Mouse (Mus musculus): ENCODE data around the gene Clec2l.

Clec2l gene

DNA sequence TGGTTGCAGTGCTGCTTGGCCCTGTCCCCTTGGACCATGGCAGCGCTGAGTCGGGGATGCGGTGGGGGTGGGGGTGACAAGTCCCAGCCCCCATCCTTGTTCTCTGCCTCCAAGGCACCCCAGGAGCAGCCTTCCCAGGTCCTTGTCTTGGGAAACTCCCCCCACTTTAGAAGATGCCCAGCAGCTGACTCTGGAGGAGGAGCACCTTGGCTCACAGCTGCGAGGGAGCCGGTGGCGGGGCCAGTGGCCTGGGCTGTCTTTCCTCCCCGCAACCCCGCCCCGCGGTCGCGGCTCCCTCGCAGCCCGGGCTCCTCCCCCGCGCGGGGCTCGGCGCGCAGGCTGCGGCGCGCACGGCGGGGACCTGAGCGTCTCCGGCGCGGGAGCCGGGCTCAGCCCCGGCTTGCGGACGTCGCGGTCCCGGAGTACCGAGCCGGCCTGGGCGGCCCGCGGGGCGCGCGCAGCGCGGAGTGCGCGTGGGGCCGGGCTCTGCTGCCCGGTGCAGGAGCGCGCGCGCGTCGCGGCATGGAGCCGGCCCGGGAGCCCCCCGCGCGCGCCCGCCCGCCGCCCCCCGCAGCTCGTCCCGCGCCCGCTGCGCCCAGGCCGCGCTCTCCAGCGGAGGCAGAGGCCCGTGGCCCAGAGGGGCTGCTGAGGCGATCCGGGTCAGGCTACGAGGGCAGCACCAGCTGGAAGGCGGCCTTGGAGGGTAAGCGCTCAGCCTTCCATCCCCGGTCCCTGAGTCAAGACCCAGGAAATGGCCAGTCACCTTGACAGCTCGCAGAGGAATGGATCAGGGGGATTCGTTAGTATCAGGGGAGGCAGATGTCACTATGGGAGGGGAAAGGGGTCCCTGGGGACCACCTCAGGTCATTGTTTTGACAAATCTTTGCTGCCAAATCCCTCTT lies at the start of gene Clec2l:
Clec2l (plus strand) TSS at position 356 of the 902 bp plus-strand sequence.
- no peak for DNase-seq (ENCODE audit: low read depth, low spot score)
- no peaks in the 10 kb centered on the region for H3K27me3 ChIP-seq (ENCODE audit: control insufficient read depth, insufficient read depth, low read length, poor library complexity, severe bottlenecking)
- H3K36me3 ChIP-seq (ENCODE audit: control insufficient read depth, insufficient read depth, low read length, poor library complexity, severe bottlenecking), result no peaks in the 10 kb centered on the region

DNA sequence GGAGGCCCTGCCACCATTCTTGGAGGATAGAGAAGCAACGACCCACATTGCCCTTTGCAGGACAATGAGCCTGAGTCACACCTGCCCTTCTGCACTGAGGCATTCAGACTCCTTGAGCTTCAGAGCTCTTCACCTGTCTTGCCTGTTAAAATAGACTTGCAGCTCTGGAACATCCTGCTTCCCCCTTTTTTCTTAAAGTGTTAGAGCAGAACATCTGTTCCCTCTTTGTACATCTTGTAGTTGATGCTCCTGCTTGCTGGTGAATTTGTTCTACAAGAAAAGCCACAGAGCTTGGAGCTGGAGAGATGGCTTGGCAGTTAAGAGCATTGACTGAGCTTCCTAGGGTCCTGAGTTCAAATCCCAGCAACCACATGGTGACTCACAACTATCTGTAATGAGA lies 40.5 kb upstream of the Clec2l start:
- H3K27me3 ChIP-seq (ENCODE audit: control insufficient read depth, insufficient read depth, low read length, poor library complexity, severe bottlenecking), result no peaks in the 10 kb centered on the region; the same call in 1 of the 2 replicates
- peaks cover 9% of the 10 kb centered on the region; the same call in 1 of the 2 replicates for H3K36me3 ChIP-seq (ENCODE audit: control insufficient read depth, insufficient read depth, low read length, poor library complexity, severe bottlenecking)
- no peak for DNase-seq (ENCODE audit: low read depth, low spot score)

DNA sequence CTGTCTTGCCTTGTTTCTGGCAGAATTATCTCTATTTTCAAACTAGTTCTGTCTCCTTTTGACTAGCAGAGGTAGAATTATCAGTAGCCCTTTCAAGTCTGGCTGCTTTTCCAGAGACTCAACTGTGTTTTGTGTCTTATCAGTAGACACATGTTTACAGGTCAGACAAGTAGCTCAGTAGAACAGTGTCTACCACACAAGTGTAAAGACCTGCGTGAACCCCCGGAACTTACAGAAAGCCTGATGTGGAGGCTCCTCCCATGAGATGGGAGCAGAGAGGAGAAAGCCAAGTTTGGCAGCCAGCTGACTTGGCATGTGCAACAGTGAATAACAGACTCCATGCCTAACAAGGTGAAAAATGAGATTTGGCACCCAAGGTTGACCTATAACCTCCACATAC lies 39.4 kb upstream of the Clec2l start:
- no peak for DNase-seq (ENCODE audit: low read depth, low spot score)

DNA sequence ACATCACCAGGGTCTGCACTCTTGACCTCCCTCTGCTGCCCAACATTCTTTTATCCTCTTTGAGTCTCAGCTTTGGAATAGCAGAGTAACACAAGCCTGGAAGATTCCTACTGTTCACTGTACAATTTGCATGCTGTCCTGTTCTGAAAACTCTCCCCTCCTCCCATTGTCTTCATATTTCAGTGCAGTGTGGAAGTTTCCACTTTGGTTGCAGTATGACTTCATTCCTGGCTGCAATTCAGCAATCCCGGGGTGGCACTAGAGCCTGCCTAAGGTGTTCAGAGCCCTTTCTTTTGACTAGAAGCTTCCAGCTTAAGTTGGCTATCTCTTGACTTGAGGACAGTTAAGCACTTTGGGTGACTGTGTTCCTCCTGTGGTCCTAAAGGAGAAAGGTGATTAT lies 38.4 kb upstream of the Clec2l start:
- Histone ChIP-seq H3K36me3 (ENCODE audit: control insufficient read depth, insufficient read depth, low read length, poor library complexity, severe bottlenecking) (0 out of 2 replicates have a peak, but pooled peaks cover 3% of the 10 kb centered on the region), H3K27me3 (ENCODE audit: control insufficient read depth, insufficient read depth, low read length, poor library complexity, severe bottlenecking) (no peaks in the 10 kb centered on the region)
- DNase-seq (ENCODE audit: low read depth, low spot score), result no peak

More for the DNA sequence above, 39.4 kb upstream of the Clec2l start:
- no peaks in the 10 kb centered on the region; the same call in 1 of the 2 replicates for H3K27me3 ChIP-seq (ENCODE audit: control insufficient read depth, insufficient read depth, low read length, poor library complexity, severe bottlenecking)
- 0 out of 2 replicates have a peak, but pooled peaks cover 4% of the 10 kb centered on the region for H3K36me3 ChIP-seq (ENCODE audit: control insufficient read depth, insufficient read depth, low read length, poor library complexity, severe bottlenecking)

DNA sequence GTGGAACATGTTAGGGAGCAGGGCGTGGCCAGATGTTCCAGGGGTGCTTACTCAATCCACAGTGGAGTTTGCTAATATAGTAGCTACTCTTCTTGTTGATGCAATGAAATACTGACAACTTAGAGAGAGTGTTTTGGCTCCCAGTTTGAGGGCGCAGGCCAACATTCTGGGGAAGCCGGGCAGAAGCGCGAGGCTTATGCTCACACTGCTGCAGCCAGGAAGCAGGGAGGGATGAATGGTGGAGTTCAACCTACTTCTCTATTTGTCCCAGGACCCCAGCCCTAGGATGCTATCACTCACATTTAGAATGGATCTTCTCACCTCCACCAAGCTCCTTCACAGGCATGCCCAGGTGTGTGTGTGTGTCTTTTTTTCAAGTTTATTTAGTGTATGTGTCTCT lies 36.8 kb upstream of the Clec2l start:
- DNase-seq (ENCODE audit: low read depth, low spot score), result no peak
- Histone ChIP-seq H3K36me3 (ENCODE audit: control insufficient read depth, insufficient read depth, low read length, poor library complexity, severe bottlenecking) (0 out of 2 replicates have a peak, but pooled peaks cover 3% of the 10 kb centered on the region), H3K27me3 (ENCODE audit: control insufficient read depth, insufficient read depth, low read length, poor library complexity, severe bottlenecking) (no peaks in the 10 kb centered on the region)

DNA sequence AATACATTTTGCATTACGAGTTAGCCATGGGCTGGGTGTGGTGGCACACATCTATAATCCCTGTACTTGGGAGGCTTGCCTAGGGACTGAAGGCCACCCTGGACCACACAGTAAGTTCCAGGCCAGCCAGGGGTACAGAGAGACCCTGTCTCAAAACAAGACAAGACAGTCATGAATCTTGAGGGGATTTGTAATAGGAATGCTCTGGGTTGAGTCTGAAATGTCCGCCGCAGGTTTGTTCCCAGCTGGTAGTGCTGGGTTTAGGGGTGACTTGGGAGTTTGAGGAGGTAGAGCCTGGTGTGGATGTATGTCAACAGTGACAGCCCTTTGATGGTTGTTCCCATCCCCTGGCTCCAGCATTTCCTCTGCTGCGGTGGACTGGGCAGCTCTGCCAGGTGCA lies 35.8 kb upstream of the Clec2l start:
- DNase-seq (ENCODE audit: low read depth, low spot score), result no peak
- 0 out of 2 replicates have a peak, but pooled peaks cover 2% of the 10 kb centered on the region for H3K36me3 ChIP-seq (ENCODE audit: control insufficient read depth, insufficient read depth, low read length, poor library complexity, severe bottlenecking)
- no peaks in the 10 kb centered on the region for H3K27me3 ChIP-seq (ENCODE audit: control insufficient read depth, insufficient read depth, low read length, poor library complexity, severe bottlenecking)

DNA sequence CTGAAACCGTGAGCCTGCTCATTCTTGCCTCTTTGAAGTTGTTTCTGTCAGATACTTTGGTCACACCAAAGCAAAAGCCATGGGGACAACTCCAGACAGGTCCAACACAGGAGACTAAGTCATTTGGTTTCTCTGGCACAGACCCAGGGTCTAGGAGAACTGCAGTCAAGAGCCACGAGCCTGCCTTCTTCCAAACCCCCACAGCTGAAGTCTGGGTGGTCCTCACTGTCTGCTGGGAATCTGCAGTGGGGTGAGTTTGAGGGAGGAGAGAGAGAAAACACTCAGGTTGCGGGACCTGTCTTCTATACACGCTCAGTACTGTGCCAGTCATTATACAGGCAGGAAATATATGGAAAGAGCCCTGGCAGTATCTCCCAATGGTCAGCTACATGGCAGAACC lies 35.4 kb upstream of the Clec2l start:
- Histone ChIP-seq H3K36me3 (ENCODE audit: control insufficient read depth, insufficient read depth, low read length, poor library complexity, severe bottlenecking) (0 out of 2 replicates have a peak, but pooled peaks cover 2% of the 10 kb centered on the region), H3K27me3 (ENCODE audit: control insufficient read depth, insufficient read depth, low read length, poor library complexity, severe bottlenecking) (no peaks in the 10 kb centered on the region)
- no peak for DNase-seq (ENCODE audit: low read depth, low spot score)

DNA sequence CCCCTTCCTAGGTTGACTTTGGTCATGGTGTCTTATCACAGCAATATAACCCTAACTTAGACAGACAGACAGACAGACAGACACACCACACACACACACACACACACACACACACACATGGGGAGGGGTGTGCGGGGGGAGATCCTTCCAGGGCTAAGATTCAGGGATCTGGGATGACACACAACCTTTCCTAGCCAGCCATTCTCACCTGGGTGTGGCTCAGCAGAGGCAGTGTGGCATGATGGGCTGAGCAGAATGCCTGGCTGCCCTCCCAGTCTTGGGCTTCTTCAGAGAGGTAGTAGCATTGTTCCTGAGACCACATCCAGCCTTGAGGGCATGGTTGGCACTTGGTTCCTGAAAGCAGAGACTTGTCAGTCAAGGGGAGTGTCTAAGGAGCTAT lies 33.3 kb upstream of the Clec2l start:
- Histone ChIP-seq H3K36me3 (ENCODE audit: control insufficient read depth, insufficient read depth, low read length, poor library complexity, severe bottlenecking) (no peaks in the 10 kb centered on the region), H3K27me3 (ENCODE audit: control insufficient read depth, insufficient read depth, low read length, poor library complexity, severe bottlenecking) (no peaks in the 10 kb centered on the region)
- no peak for DNase-seq (ENCODE audit: low read depth, low spot score)

DNA sequence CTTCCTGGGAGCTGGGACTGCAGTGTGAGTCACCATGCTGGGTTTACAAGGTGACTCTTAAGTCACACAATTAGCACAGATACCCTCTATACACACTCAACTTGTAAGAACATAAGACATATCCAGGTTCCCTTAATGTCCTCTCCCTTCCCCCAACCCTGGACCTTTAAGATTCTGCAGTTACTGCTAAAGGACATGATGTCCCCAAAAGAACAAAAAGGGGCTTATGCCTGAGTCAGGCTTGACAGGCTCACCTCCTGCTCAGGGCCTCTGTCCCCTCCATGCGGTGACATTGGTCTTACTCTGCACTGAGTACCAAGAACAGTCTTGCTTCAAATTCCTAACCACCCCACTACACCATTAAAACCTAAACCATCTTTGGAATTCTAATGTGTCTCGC lies 30.0 kb upstream of the Clec2l start:
- DNase-seq (ENCODE audit: low read depth, low spot score), result no peak
- H3K27me3 ChIP-seq (ENCODE audit: control insufficient read depth, insufficient read depth, low read length, poor library complexity, severe bottlenecking), result no peaks in the 10 kb centered on the region
- no peaks in the 10 kb centered on the region for H3K36me3 ChIP-seq (ENCODE audit: control insufficient read depth, insufficient read depth, low read length, poor library complexity, severe bottlenecking)

DNA sequence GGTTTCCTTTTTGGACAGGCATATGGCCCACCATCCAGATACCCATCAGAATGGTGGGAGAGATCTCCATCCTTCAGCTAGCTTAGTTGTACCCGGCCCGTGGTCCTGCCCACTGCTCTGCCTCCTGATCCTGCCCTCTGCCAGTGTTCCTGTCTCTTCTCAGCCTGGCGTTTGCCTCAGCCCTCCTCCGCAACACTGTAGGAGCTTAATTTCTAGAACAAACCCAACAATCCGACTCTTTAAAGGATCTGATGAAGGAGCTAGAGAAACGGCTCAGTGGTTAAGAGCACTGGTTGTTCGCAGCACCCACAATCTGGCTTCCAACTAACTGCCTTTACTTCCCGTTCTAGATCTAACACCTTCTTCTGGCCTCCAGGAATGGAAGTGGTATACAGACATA lies 28.4 kb upstream of the Clec2l start:
- no peaks in the 10 kb centered on the region; the same call in 1 of the 2 replicates for H3K27me3 ChIP-seq (ENCODE audit: control insufficient read depth, insufficient read depth, low read length, poor library complexity, severe bottlenecking)
- no peak for DNase-seq (ENCODE audit: low read depth, low spot score)

DNA sequence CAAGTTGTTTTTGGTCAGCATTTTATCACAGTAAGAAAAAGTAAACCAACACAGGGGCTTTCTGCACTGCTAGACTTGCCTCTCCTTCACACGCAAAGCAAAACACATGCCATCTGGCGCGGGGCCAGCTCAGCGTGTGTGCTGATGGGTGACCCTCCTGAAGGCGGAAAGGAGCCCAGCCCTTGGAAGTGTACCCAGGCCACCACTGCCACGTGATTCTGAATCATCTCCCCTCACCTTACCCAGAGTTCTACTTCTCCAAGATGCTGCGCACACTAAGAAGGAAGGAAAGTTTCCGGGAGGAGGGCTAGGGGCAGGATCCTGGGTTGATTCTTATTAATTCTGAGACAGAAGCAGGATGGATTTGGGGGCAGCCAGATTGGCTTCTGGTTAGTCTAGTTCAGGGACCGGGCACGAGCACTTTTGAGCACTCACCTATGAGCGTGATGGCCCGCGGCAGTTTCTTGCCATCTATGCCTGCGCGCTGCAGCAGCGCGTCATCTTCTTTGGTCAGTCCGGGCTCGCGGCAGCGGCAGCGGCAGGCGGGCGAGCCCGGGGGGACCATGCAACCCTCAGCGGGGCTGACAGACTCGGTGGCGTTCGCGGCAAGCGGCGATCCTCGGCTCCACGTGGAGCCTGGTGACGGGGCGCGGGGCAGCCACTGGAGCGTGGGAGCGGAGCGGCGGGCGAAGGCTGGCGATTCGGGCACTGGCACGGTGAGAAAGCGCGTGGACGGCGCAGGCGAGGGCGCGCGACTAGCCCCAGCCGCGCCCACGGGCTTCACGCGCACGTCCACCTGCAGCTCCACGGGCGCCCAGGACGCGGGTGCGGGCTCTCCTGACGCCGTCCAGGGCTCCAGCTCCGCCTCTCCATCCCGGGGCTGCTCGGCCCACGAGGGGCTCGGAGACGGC lies 26.7 kb upstream of the Clec2l start:
- Histone ChIP-seq H3K36me3 (ENCODE audit: control insufficient read depth, insufficient read depth, low read length, poor library complexity, severe bottlenecking) (no peaks in the 10 kb centered on the region), H3K27me3 (ENCODE audit: control insufficient read depth, insufficient read depth, low read length, poor library complexity, severe bottlenecking) (no peaks in the 10 kb centered on the region; the same call in 1 of the 2 replicates)
- DNase-seq (ENCODE audit: low read depth, low spot score), result peak; percentile 39

More for the DNA sequence above, 28.4 kb upstream of the Clec2l start:
- H3K36me3 ChIP-seq (ENCODE audit: control insufficient read depth, insufficient read depth, low read length, poor library complexity, severe bottlenecking), result no peaks in the 10 kb centered on the region

DNA sequence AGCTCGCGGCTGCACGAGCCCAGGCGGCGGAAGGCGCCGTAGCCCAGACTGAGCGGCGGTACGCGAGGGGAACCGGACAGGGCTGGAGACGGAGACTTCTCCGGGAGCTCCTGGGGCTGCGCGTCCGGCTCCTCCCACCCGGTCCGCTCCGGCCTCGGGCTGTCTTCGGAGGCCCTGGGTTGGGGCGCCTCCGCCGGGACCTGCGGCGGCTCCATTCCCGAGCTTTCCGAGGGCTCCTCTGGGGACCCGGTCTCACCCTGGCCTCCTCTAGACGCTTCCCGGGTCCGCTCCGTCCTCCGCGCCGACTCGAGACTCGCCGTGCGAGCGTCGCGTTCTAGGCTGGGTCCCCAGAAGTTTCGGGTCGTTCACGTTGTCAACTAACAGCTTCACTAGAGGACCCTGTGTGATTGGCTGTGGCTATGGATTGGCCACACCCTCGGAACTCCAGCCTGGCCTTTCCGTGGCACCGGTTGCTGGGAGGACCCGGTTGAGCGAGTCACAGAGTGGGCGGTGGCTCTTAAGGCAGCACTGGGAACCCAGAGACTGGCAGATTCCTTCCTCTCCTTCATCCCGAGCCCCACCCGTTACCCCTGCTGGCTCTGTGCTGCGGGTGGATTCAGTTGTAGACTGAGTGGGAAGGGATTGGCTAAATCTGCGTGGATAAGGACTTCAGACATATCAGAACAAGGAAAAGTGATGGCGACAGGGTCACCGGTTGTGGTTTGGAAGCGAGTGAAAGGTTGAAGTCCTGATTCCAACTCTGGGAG lies 25.8 kb upstream of the Clec2l start, which contains the start of gene Klrg2:
Klrg2 (minus strand) TSS at position 391 of the 767 bp plus-strand sequence.
- DNase-seq (ENCODE audit: low read depth, low spot score), result peak; percentile 31
- Histone ChIP-seq H3K27me3 (ENCODE audit: control insufficient read depth, insufficient read depth, low read length, poor library complexity, severe bottlenecking) (no peaks in the 10 kb centered on the region; the same call in 1 of the 2 replicates), H3K36me3 (ENCODE audit: control insufficient read depth, insufficient read depth, low read length, poor library complexity, severe bottlenecking) (no peaks in the 10 kb centered on the region)

DNA sequence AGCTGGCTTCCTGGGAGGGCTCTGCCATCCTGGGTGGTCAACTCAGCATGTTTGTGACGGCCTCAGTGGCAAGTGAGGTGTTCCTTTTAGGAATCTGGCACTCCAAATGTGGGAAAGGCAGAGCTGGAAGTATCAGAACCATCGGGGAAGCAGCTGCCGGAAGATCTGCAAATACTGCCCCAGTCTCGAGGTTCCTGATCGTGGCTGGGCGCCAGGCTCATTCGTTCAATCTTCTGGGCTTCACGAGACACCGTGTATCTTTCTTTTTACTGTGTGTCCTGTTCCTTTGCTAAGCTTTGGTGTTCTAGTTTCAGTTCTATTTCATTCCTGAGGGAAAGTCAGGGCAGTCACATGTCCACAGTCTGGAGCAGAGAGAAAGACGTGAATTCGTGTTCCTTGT lies 22.5 kb upstream of the Clec2l start:
- H3K36me3 ChIP-seq (ENCODE audit: control insufficient read depth, insufficient read depth, low read length, poor library complexity, severe bottlenecking), result no peaks in the 10 kb centered on the region
- H3K27me3 ChIP-seq (ENCODE audit: control insufficient read depth, insufficient read depth, low read length, poor library complexity, severe bottlenecking), result no peaks in the 10 kb centered on the region; the same call in 1 of the 2 replicates
- no peak for DNase-seq (ENCODE audit: low read depth, low spot score)

DNA sequence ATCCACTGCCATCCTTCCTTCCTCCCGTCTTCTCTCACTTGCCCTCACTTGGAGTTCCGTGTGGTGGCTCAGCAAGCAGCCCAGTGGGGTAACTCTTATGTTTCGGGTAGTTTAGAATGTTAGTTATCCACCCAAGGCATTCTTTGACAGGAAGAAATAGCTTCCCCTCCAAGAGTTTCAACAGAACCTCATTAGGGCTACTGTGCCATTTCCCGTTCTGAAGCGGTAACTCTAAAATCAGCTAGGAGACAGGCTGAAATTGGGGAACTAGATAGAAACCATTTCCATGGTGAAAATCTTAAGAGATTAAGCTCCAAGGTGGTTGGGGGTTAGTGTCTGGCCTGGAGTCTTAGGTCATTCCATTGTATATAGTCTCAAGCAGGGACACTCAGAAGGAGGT lies 21.6 kb upstream of the Clec2l start:
- Histone ChIP-seq H3K27me3 (ENCODE audit: control insufficient read depth, insufficient read depth, low read length, poor library complexity, severe bottlenecking) (no peaks in the 10 kb centered on the region; the same call in 1 of the 2 replicates), H3K36me3 (ENCODE audit: control insufficient read depth, insufficient read depth, low read length, poor library complexity, severe bottlenecking) (no peaks in the 10 kb centered on the region)
- DNase-seq (ENCODE audit: low read depth, low spot score), result peak; percentile 12

All from splenic B cell, adult 2 months (primary cell).